Mouse (Mus musculus): ENCODE results near the gene Wif1. TPM values are rescaled to one million over a fixed set of nuclear protein-coding genes. Genes with fewer than 3 reads are reported as not detected.

Gene Wif1
- 0.35 and 0.40 TPM in 2 replicates for polyA plus RNA-seq (2015; fragmentation: Nextera tagmentation; extraction: Ambion mirVana)

GRCm38 (mm10) chr10:121033826-121034568 is at the start of gene Wif1:
Gene Wif1, plus strand, starts transcription at chr10:121033960.

Other genes starting within 250 kb of the Wif1 start
- 64.5 and 90.5 TPM in 2 replicates for gene Msrb3, start 134.9 kb upstream of the Wif1 start, polyA plus RNA-seq (2015; fragmentation: Nextera tagmentation; extraction: Ambion mirVana)
- 1.3 and 1.8 TPM in 2 replicates for gene Lemd3, start 54.6 kb upstream of the Wif1 start, polyA plus RNA-seq (2015; fragmentation: Nextera tagmentation; extraction: Ambion mirVana)